Mouse (Mus musculus) brain, embryonic 18.5 days (tissue): ENCODE measurements around the gene Gnao1.

Experiments
- DNase-seq: peaks from one replicate; pipeline ENCODE4 v3.0.0-alpha.2; 2012; ENCODE audit warnings: low read depth, low spot score

The Gnao1 gene

GRCm38 (mm10) chr8:93998961-93999360 lies 189.2 kb downstream of the Gnao1 start:
- no peak for DNase-seq

- no peak for DNase-seq
Observed at GRCm38 (mm10) chr8:94004139-94004538, 194.4 kb downstream of the Gnao1 start.

GRCm38 (mm10) chr8:94009243-94009845 lies 199.6 kb downstream of the Gnao1 start:
- no peak for DNase-seq

- no peak for DNase-seq
Observed at GRCm38 (mm10) chr8:94010101-94010705, 200.4 kb downstream of the Gnao1 start.

- DNase-seq, result no peak
Observed at GRCm38 (mm10) chr8:94011076-94012012, 201.6 kb downstream of the Gnao1 start.

- DNase-seq, result no peak
Observed at GRCm38 (mm10) chr8:94012013-94012951, 202.5 kb downstream of the Gnao1 start, which contains the start of gene Amfr. TSS of gene Amfr (minus strand) at chr8:94012842.

- DNase-seq, result no peak
Observed at GRCm38 (mm10) chr8:94013026-94013612, 203.4 kb downstream of the Gnao1 start.
